Mouse (Mus musculus): Measurements from ENCODE around the gene Ephx1. TPM values are rescaled to one million over a fixed set of nuclear protein-coding genes. Genes with fewer than 3 reads are reported as not detected.

The Ephx1 gene
- polyA plus RNA-seq, 1 experiment from 2014 or later: 20.2 TPM

DNA sequence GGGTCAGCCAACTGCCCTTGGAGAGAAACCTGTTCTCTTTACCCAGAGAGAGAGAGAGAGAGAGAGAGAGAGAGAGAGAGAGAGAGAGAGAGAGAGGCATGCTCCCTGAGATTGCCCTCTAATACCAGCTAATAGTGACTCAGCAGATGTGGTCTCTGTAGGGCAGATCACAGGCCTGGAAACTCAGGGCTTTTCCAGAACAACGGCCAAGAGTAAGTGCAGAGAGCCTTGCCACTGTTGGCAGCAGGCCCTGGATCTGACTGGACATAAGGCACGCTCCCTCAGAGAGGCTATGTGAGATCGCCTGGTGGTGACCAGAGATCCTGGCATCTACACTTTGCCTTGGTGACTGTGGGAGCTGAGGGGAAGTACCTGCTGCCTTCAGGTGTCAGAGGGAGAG, 10.9 kb downstream of the Ephx1 start:
- DNase-seq (ENCODE audit: low spot score): peak; percentile 28

DNA sequence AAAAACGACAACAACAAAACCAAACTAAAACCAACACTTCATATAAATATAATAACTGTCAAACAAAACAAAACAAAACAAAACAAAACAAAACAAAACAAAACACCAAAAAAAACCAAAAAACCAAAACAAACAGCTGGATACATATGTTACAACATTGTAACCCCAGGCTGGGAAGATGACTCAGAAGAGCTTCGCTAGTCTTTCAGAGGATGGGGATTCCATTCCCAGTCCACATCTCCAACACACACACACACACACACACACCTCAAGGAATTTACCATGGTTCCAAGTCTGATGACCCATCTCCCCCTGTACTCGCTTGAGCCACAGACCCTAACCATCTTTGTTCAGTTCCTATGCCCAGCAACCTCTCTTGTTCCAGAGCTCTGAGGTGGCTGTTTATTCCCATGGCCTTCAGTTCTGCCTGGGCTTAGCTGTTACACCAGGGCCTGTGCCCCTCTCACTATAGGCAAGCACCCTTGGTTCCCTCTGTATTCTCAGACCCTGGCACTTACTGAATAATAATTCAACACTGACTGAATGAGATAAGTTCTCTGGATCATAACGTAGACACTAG, 11.6 kb downstream of the Ephx1 start:
- Histone ChIP-seq H3K9me3 (replicated peaks; ENCODE audit: low read length) (no peaks in the 10 kb centered on the region), H3K4me3 (replicated peaks; ENCODE audit: low read depth, low read length) (no peak overlapping the region), H3K27ac (no peak overlapping the region; the same call in 1 of the 2 replicates), H3K4me1 (replicated peaks; ENCODE audit: insufficient read depth, low read length) (peaks cover 8% of the 10 kb centered on the region), H3K4me2 (ENCODE audit: low read length) (no peak overlapping the region), H3K36me3 (ENCODE audit: insufficient read depth, low read length) (no peaks in the 10 kb centered on the region), H3K27me3 (ENCODE audit: insufficient read depth, low read length) (no peaks in the 10 kb centered on the region), H3K9ac (ENCODE audit: low read depth, low read length) (no peak overlapping the region)
- no peak for ATAC-seq (replicated peaks; ENCODE audit: low FRiP score, low read depth)
- TF ChIP-seq CTCF (IDR thresholded peaks at IDR 0.05; ENCODE audit: low read depth): no peak
- 89% methylated on average over 4 of the region's 4 CpGs for WGBS
- no peak for DNase-seq (ENCODE audit: low spot score)

More for the DNA sequence above, 10.9 kb downstream of the Ephx1 start:
- 55% methylated on average over 3 of the region's 3 CpGs for WGBS
- ATAC-seq (replicated peaks; ENCODE audit: low FRiP score, low read depth): peak; percentile 40; the same call in 1 of the 2 replicates
- 0 out of 2 replicates have a peak overlapping the region, but pooled peaks have one; percentile 66 for H3K27ac ChIP-seq
- no peaks in the 10 kb centered on the region for H3K36me3 ChIP-seq (ENCODE audit: insufficient read depth, low read length)
- H3K4me3 ChIP-seq (replicated peaks; ENCODE audit: low read depth, low read length): no peak overlapping the region
- no peaks in the 10 kb centered on the region for H3K27me3 ChIP-seq (ENCODE audit: insufficient read depth, low read length)
- TF ChIP-seq CTCF (IDR thresholded peaks at IDR 0.05; ENCODE audit: low read depth): no peak
- no peak overlapping the region for H3K9ac ChIP-seq (ENCODE audit: low read depth, low read length)
- no peaks in the 10 kb centered on the region for H3K9me3 ChIP-seq (replicated peaks; ENCODE audit: low read length)
- H3K4me1 ChIP-seq (replicated peaks; ENCODE audit: insufficient read depth, low read length): peaks cover 10% of the 10 kb centered on the region
- no peak overlapping the region for H3K4me2 ChIP-seq (ENCODE audit: low read length)

DNA sequence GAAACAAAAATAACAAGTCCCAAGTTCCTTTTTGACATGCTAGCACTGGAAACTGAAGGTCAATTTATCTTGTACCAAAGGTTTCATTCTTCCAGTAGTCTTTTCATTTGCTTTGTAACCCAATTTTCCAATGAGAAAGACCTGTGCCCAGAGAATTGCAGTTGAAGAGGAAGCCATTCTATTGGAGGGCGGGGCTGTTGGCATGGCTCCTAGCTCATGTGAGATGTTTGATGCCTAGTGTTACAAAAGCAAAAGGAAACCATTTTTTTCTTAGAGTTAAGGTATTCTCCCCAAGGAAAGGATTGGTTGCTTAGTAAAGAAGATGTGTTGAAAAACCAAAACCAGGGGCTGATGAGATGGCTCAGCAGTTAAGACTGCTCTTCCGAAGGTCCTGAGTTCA, 12.4 kb downstream of the Ephx1 start:
- no peak overlapping the region for H3K4me2 ChIP-seq (ENCODE audit: low read length)
- H3K27ac ChIP-seq: no peak overlapping the region
- 94% methylated on average over 2 of the region's 2 CpGs for WGBS
- ATAC-seq (replicated peaks; ENCODE audit: low FRiP score, low read depth): no peak
- no peak for TF ChIP-seq CTCF (IDR thresholded peaks at IDR 0.05; ENCODE audit: low read depth)
- DNase-seq (ENCODE audit: low spot score): no peak
- no peak overlapping the region for H3K9ac ChIP-seq (ENCODE audit: low read depth, low read length)
- H3K27me3 ChIP-seq (ENCODE audit: insufficient read depth, low read length): no peaks in the 10 kb centered on the region
- H3K36me3 ChIP-seq (ENCODE audit: insufficient read depth, low read length): no peaks in the 10 kb centered on the region
- no peaks in the 10 kb centered on the region for H3K9me3 ChIP-seq (replicated peaks; ENCODE audit: low read length)
- H3K4me1 ChIP-seq (replicated peaks; ENCODE audit: insufficient read depth, low read length): peaks cover 8% of the 10 kb centered on the region
- no peak overlapping the region for H3K4me3 ChIP-seq (replicated peaks; ENCODE audit: low read depth, low read length)

DNA sequence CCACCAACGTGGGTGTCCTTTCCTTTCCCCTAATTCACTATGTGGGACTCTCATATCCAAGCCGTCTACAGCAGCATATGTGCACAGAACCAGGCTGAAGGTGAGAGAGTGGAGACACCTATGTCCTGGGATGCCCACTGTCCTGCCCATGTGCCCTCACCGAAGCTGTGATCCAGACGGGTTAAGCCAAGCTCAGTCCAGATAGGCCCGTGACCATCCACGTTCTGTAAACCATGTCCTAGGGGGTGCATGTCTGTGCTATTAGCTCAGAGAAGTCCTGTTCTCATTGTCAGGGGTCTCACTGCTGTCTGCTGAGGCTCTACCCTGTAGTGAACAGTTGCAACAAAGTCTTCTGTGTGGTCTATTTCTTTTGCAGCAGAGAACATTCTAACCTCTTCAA, 12.9 kb downstream of the Ephx1 start:
- no peaks in the 10 kb centered on the region for H3K27me3 ChIP-seq (ENCODE audit: insufficient read depth, low read length)
- H3K36me3 ChIP-seq (ENCODE audit: insufficient read depth, low read length): no peaks in the 10 kb centered on the region
- WGBS: 82% methylated on average over 6 of the region's 6 CpGs
- no peak overlapping the region for H3K4me3 ChIP-seq (replicated peaks; ENCODE audit: low read depth, low read length)
- no peak overlapping the region for H3K9ac ChIP-seq (ENCODE audit: low read depth, low read length)
- H3K4me2 ChIP-seq (ENCODE audit: low read length): no peak overlapping the region
- no peak for TF ChIP-seq CTCF (IDR thresholded peaks at IDR 0.05; ENCODE audit: low read depth)
- H3K4me1 ChIP-seq (replicated peaks; ENCODE audit: insufficient read depth, low read length): peaks cover 8% of the 10 kb centered on the region
- H3K9me3 ChIP-seq (replicated peaks; ENCODE audit: low read length): no peaks in the 10 kb centered on the region
- ATAC-seq (replicated peaks; ENCODE audit: low FRiP score, low read depth): no peak
- H3K27ac ChIP-seq: no peak overlapping the region
- DNase-seq (ENCODE audit: low spot score): no peak

DNA sequence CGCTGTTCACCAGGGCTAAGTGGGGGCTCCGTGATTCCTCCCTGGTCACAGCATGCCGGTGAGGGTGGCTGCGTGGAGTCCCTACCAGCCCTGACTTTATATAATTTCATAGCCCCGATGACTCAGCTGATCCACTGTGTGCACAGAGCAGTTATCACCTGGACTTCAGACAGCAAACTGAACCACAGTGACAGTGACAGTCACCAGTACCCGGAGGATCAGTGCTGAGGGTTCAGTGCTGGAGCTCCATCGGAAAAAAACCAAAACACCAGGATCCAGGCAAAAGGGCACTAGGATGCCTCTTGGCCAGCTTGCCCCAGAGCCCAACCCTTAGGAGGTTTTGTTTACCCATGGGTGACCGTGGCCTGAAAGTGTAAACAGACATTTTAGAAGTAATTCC, 15.4 kb downstream of the Ephx1 start:
- Histone ChIP-seq H3K36me3 (ENCODE audit: insufficient read depth, low read length) (no peaks in the 10 kb centered on the region), H3K4me3 (replicated peaks; ENCODE audit: low read depth, low read length) (no peak overlapping the region), H3K27me3 (ENCODE audit: insufficient read depth, low read length) (no peaks in the 10 kb centered on the region), H3K9ac (ENCODE audit: low read depth, low read length) (no peak overlapping the region), H3K27ac (no peak overlapping the region), H3K4me2 (ENCODE audit: low read length) (no peak overlapping the region), H3K9me3 (replicated peaks; ENCODE audit: low read length) (no peaks in the 10 kb centered on the region), H3K4me1 (replicated peaks; ENCODE audit: insufficient read depth, low read length) (peaks cover 13% of the 10 kb centered on the region)
- WGBS: 77% methylated on average over 8 of the region's 8 CpGs
- DNase-seq (ENCODE audit: low spot score) (no peak), ATAC-seq (replicated peaks; ENCODE audit: low FRiP score, low read depth) (no peak)
- no peak for TF ChIP-seq CTCF (IDR thresholded peaks at IDR 0.05; ENCODE audit: low read depth)

DNA sequence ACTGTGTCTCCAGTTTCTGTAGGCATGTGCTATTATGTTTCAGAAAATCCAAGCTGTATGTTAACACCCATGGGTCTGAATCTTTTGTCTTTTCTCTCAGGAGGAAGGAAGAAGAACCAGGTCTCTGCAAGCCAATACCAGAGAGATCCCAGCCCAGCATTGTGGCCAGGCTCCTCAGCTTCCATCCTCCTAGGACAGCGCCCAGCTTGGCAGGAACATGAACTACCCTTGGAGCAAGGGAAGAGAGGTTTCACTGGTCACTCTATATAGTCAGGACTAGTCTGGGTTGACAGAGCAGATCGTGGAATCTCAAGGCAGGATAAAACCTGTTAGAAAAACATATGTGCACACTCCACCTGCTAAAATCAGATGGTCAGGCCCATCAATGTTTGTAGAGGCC, 16.9 kb downstream of the Ephx1 start:
- DNase-seq (ENCODE audit: low spot score): no peak
- no peak overlapping the region for H3K9ac ChIP-seq (ENCODE audit: low read depth, low read length)
- H3K4me2 ChIP-seq (ENCODE audit: low read length): no peak overlapping the region
- H3K4me1 ChIP-seq (replicated peaks; ENCODE audit: insufficient read depth, low read length): peaks cover 17% of the 10 kb centered on the region
- H3K27me3 ChIP-seq (ENCODE audit: insufficient read depth, low read length): no peaks in the 10 kb centered on the region
- TF ChIP-seq CTCF (IDR thresholded peaks at IDR 0.05; ENCODE audit: low read depth): no peak
- no peak for ATAC-seq (replicated peaks; ENCODE audit: low FRiP score, low read depth)
- H3K36me3 ChIP-seq (ENCODE audit: insufficient read depth, low read length): no peaks in the 10 kb centered on the region
- WGBS: 73% methylated on average over 2 of the region's 2 CpGs
- no peak overlapping the region for H3K27ac ChIP-seq
- no peaks in the 10 kb centered on the region for H3K9me3 ChIP-seq (replicated peaks; ENCODE audit: low read length)
- no peak overlapping the region for H3K4me3 ChIP-seq (replicated peaks; ENCODE audit: low read depth, low read length)

DNA sequence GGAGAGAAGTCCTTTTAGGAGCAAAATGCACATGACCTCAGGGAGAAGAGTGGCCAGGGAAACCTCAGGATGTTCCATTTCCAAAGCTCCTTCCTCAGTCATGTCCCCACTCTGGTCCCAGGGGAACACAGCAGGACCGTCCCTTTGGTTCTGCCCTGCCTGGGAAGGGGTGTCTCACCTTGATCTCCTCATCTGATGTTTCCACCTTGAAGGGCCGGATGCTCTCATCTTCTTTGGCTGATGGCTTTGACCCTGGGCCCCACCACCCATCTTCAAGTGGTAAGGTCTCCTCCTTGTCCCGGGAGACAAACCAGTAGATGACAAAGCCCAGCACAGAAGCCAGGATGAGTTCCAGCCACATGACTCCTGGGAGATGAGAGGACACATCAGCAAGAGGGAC, 19.1 kb downstream of the Ephx1 start:
- no peak for TF ChIP-seq CTCF (IDR thresholded peaks at IDR 0.05; ENCODE audit: low read depth)
- Histone ChIP-seq H3K9me3 (replicated peaks; ENCODE audit: low read length) (no peaks in the 10 kb centered on the region), H3K9ac (ENCODE audit: low read depth, low read length) (no peak overlapping the region), H3K4me2 (ENCODE audit: low read length) (no peak overlapping the region), H3K27ac (no peak overlapping the region), H3K27me3 (ENCODE audit: insufficient read depth, low read length) (no peaks in the 10 kb centered on the region), H3K4me3 (replicated peaks; ENCODE audit: low read depth, low read length) (no peak overlapping the region), H3K36me3 (ENCODE audit: insufficient read depth, low read length) (no peaks in the 10 kb centered on the region), H3K4me1 (replicated peaks; ENCODE audit: insufficient read depth, low read length) (peaks cover 17% of the 10 kb centered on the region)
- DNase-seq (ENCODE audit: low spot score) (no peak), ATAC-seq (replicated peaks; ENCODE audit: low FRiP score, low read depth) (no peak)
- 88% methylated on average over 3 of the region's 3 CpGs for WGBS

All from kidney, postnatal 0 days (tissue).